Mouse (Mus musculus) kidney, postnatal 25 days (tissue): ENCODE data around the gene Yap1.
A peak's percentile ranks its signal among the peaks of the same experiment; 100 is the strongest.

Source experiments
- DNase-seq, 2 experiments: peaks; one replicate each; pipeline ENCODE4 v3.0.0; 2021; ENCODE audit warnings: mixed read lengths in 2 of 2

Gene Yap1

GRCm38 (mm10) chr9:7971993-7972392 lies 32.4 kb downstream of the Yap1 start:
- no peak for DNase-seq

GRCm38 (mm10) chr9:7967980-7968379 lies 36.4 kb downstream of the Yap1 start:
- no peak for DNase-seq

- no peak for DNase-seq
Measured at GRCm38 (mm10) chr9:7965590-7965989, 38.8 kb downstream of the Yap1 start.

- no peak for DNase-seq
Measured at GRCm38 (mm10) chr9:7963867-7964266, 40.5 kb downstream of the Yap1 start.

- peak in 1 of 2 experiments; percentile 51 for DNase-seq
Measured at GRCm38 (mm10) chr9:7962915-7963314, 41.5 kb downstream of the Yap1 start.

GRCm38 (mm10) chr9:7961366-7962160 lies 42.8 kb downstream of the Yap1 start:
- peak; percentile 43 to 58 for DNase-seq

- peak; percentile 44 to 47 for DNase-seq
Measured at GRCm38 (mm10) chr9:7960382-7960781, 44.0 kb downstream of the Yap1 start.

GRCm38 (mm10) chr9:7959301-7959700 lies 45.1 kb downstream of the Yap1 start:
- no peak for DNase-seq

GRCm38 (mm10) chr9:7958025-7958593 lies 46.3 kb downstream of the Yap1 start:
- no peak for DNase-seq

GRCm38 (mm10) chr9:7957407-7957806 lies 47.0 kb downstream of the Yap1 start:
- no peak for DNase-seq

- no peak for DNase-seq
Measured at GRCm38 (mm10) chr9:7956400-7956799, 48.0 kb downstream of the Yap1 start.

- no peak for DNase-seq
Measured at GRCm38 (mm10) chr9:7952886-7953285, 51.5 kb downstream of the Yap1 start.

GRCm38 (mm10) chr9:7950211-7950644 lies 54.2 kb downstream of the Yap1 start:
- DNase-seq: peak in 1 of 2 experiments; percentile 6

- DNase-seq: no peak
Measured at GRCm38 (mm10) chr9:7947946-7948345, 56.5 kb downstream of the Yap1 start.

GRCm38 (mm10) chr9:7943796-7944462 lies 60.5 kb downstream of the Yap1 start:
- DNase-seq: no peak

GRCm38 (mm10) chr9:7942701-7943100 lies 61.7 kb downstream of the Yap1 start:
- no peak for DNase-seq

GRCm38 (mm10) chr9:7940075-7940474 lies 64.3 kb downstream of the Yap1 start:
- no peak for DNase-seq

- DNase-seq: no peak
Measured at GRCm38 (mm10) chr9:7934419-7934818, 70.0 kb downstream of the Yap1 start.

GRCm38 (mm10) chr9:7929552-7929951 lies 74.8 kb downstream of the Yap1 start:
- peak in 1 of 2 experiments; percentile 45 for DNase-seq

- DNase-seq: no peak
Measured at GRCm38 (mm10) chr9:7928866-7929265, 75.5 kb downstream of the Yap1 start.

GRCm38 (mm10) chr9:7928207-7928793 lies 76.1 kb downstream of the Yap1 start:
- DNase-seq: no peak

GRCm38 (mm10) chr9:7914925-7915324 lies 89.5 kb downstream of the Yap1 start:
- no peak for DNase-seq

GRCm38 (mm10) chr9:7914487-7914886 lies 89.9 kb downstream of the Yap1 start:
- peak; percentile 64 to 80 for DNase-seq
